Mouse (Mus musculus) C2C12 (cell line): ENCODE results near the gene Rnasel.

Experiments used
- CEBPB ChIP-seq: IDR thresholded peaks from one replicate; pipeline ENCODE4 v1.6.1; 2011; ENCODE audit warnings: low read depth, mild to moderate bottlenecking, control low read depth, moderate library complexity
- CTCF ChIP-seq: IDR thresholded peaks from one replicate; pipeline ENCODE4 v1.5.1; 2011; ENCODE audit not compliant: control insufficient read depth, insufficient read depth, insufficient read length
- MAX ChIP-seq: IDR thresholded peaks from one replicate; pipeline ENCODE4 v1.6.1; 2011; ENCODE audit warnings: mild to moderate bottlenecking, control low read depth
- MYOD1 ChIP-seq: IDR thresholded peaks from one replicate; pipeline ENCODE4 v1.6.1; 2011; ENCODE audit warnings: low read depth; ENCODE audit not compliant: control insufficient read depth, insufficient read length
- USF1 ChIP-seq: IDR thresholded peaks from one replicate; pipeline ENCODE4 v1.6.1; 2011; ENCODE audit warnings: low read depth, mild to moderate bottlenecking, control low read depth, moderate library complexity

DNA sequence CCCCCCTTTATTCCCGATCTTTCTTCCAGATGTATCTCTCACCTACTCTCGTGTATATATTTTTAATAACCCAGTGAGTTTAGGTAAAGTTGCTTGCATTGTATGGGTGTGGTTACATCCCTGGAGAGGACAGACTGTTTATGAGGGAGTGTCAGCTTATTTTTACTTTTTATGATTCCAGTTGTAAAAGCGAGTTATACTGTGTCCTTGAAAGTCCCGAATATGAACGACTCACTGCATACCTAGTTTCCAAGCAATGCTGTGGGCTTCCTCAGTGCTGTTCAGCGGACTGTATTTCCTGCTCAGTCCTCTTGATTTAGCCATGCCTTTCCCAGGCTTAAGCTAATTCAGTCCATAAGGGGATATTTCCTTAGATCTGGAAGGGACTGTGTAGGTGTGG lies 25.9 kb downstream of the Rnasel start:
- no peak for TF ChIP-seq MYOD1
- TF ChIP-seq CTCF, result no peak
- no peak for TF ChIP-seq CEBPB
- no peak for TF ChIP-seq MAX
- TF ChIP-seq USF1, result no peak
